Mouse (Mus musculus) kidney, postnatal 36 days (tissue): ENCODE results near the gene Sh3tc1.
A peak's percentile ranks its signal among the peaks of the same experiment; 100 is the strongest.

Experiments
- DNase-seq, 2 experiments: peaks; one replicate each; pipeline ENCODE4 v3.0.0; 2021 to 2022; ENCODE audit warnings: mixed read lengths in 2 of 2

Sh3tc1 gene

DNA sequence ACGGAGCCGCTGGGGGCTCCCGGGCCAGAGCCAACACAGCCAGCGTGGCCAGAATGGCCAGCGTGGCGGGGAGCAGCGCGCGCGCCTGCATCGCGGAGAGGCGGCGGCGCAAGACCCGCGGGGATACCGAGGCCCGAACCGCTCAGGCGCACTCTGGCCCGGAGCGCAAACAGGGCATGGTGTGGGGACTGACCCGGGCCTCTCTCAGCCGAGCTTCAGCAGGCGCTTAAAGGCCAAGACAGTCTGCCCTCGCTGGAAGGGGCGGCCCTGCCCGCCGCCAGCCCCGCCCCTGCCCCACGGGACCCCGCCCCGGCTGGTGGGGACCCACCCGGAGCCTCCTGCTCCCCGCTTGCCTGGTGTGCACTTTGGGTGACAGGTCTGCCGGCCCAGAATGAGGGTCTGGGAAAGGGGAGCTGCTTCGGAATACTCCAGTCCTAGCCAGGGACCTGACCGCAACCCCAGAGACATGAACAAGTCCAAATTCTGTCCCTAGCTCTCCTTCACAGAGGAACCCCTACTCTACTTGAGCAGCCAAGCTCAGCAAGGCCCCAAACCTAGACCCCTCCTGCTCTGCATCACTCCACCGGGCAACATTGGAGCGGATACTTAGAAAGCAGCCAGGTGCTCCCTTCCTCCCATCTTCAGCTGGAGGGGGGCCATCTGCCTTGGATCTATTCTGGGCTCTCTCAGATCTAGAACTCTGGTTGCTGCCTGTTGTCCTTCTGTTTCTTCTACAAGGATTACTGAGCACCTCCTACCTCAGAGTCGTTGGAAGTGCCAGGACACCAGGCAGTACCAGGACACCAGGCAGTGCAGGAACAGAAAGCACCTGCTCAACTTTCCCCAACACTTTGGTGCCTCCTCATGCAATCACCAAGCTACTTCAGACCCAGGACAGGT is 60.3 kb downstream of the Sh3tc1 start, which contains the start of gene Htra3:
Gene Htra3, minus strand, starts transcription at position 527 of the 900 bp plus-strand sequence.
- peak in 1 of 2 experiments; percentile 50 for DNase-seq

DNA sequence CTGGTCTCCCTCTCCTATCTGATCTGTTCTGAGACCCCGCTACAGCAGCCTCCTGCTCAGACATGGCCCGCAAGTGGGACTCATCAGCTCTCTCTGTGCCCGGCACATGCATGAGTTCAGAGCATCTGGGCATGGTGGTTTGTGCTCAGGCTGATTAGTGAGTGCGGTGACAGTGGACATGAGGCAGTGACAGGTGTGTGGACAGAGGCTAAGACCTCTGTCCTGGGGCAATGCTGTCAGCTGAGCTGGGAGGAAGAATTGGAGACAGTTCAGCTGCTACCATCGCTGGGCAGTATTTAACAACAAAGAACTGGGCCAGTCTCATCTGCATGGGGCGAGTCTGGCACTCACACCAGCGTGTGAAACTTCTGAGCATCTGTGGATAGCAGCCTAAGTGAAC is 62.8 kb downstream of the Sh3tc1 start:
- no peak for DNase-seq

DNA sequence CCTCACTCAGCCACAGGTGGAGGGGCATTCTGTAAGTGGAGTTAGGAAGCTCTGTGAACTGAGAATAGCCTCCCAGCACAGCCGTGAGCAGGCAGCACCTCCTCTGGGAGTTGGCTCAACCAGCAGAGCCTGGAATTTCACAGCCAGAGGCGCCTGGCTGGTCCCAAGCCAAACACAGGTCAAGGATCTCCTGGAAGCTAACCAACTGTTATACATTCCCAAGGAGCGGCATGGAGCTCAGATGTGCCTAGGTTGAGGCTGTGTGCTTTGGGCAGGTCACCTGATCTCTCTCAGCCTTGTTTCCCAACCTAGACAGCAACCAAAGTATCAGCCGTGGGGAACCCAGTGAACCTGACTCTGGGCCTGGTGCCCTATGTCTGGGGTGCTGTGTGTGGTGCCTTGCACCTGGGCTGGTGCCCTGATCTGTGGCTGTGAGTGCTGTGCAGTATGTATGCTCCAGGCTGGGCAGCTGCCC is 65.7 kb downstream of the Sh3tc1 start:
- DNase-seq = peak; percentile 93 to 95

GRCm38 (mm10) chr5:35673086-35673485 is 66.7 kb downstream of the Sh3tc1 start:
- DNase-seq = peak; percentile 89 to 90

GRCm38 (mm10) chr5:35672581-35672980 is 67.2 kb downstream of the Sh3tc1 start:
- no peak for DNase-seq

- peak; percentile 75 to 81 for DNase-seq
Observed at GRCm38 (mm10) chr5:35671474-35671891, 68.3 kb downstream of the Sh3tc1 start.

DNA sequence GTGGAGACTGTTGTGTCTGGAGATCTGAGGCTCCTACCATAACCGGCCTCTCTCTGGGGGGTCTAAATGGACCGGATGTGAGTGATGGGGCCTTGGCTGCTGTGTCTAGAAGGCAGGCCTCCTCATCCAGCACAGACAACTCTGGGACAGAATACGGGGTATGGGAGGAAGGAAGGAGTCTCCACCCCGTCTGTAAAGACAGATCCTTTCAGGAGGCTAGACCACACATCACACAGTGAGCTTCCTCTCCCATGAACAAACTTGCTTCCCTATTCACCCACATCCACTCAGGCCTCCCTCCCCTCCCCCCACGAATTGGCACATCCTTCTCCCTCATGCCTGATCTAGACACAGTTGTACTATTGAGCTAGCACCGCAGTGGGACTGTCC is 69.4 kb downstream of the Sh3tc1 start:
- peak in 1 of 2 experiments; percentile 53 for DNase-seq

DNA sequence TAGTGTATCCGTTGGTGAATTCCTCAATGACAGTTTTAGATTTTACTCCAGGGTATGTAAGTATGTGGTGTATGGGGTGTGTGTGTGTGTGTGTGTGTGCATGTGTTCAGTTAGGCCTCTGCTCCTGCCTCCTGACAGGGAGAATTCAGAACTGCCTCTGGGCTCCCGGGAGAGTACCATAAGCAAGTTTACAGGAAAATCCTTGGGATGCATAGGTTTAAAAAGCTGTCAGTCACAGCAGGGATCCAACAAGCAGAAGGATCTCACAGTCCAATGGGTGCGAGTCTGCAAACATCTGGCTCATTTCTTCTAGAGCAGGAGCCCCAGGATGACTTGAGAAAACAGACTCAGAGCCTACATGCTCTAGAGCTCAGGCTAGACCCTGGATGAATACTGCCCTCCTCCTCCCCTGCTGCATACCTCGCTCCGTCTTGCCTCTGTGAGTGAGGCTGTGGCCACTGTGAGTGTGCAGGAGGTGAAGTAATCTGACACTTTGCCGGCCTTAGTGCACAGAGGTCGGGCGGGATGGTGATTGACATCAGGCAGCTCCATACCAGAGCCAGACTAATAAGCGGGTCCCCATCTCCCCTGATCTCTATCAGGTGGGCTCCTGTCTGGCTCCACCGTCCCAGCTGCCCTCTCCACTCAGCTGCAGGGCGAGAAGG is 69.9 kb downstream of the Sh3tc1 start:
- no peak for DNase-seq

DNA sequence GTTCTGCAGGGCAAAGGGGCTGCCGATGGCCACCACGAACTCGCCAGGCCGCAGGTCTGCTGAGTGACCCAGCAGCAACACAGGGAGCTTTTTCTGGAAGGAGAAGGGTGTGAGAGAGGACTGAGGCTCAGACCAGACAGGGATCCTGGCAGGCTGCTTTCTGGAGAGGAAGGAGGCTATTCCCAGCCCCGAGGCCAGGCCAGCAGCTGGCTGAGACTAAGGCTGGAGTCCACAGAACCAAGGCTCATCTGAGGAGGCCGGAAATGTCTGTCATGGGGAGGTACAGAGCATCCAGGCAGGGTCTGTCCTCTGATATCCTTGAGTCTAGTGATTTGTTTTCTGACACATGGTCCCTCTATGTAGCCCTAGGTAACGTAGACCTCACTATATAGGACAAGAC is 73.6 kb downstream of the Sh3tc1 start:
- DNase-seq = no peak

- no peak for DNase-seq
Observed at GRCm38 (mm10) chr5:35662021-35662545, 77.7 kb downstream of the Sh3tc1 start.

GRCm38 (mm10) chr5:35661210-35661609 is 78.6 kb downstream of the Sh3tc1 start:
- DNase-seq = no peak

GRCm38 (mm10) chr5:35659503-35659902 is 80.3 kb downstream of the Sh3tc1 start:
- DNase-seq = no peak

GRCm38 (mm10) chr5:35655753-35656485 is 83.9 kb downstream of the Sh3tc1 start:
- no peak for DNase-seq

DNA sequence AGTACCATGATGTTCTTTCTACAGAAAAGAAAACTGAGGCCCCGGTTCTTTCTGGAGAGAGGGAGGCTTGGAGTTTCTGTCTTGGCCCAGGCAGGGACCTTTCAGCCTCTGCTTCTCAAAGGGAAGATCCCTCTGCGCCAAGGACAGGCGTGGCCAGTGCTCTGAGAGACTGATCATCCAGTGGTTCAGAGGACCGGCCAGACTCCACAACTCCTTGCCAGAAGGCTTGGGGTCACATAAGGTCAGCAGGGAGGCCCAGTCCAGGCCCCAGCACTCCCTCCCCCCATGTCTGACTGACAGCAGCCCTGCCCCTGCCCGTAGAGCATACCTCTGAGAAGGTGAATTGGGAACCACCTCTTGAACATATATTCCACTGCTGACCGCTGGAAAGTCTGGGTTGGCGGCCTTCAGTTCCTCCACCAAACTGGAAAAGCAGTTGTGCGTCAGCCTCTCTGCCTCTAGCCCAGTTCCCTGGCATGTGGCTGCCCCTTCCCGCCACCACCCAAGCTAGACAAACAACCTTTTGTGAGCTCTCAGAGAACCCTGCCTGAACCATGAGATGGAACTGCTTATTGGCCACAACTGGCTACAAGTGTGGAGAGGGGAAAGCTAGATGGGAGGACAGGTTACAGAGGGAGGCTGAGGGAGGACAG is 85.9 kb downstream of the Sh3tc1 start:
- peak in 1 of 2 experiments; percentile 21 for DNase-seq

DNA sequence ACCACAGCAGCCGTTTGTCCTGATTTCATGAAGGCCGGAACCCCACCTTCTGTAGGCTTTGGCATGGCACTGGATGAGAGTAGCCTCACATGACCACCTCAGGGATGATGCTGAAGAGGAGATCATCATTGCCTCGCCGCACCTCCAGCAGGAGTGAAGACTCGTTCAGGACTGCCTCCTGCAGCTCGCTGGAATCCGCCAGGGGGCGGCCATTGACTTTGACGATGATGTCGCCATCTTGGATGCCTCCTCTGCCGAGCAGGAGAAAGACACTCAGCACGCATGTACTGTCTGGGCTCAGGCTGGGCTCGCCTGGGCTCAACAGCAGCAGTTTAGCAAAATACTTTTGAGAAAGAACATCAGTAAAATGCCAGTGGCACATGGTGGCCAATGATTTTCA is 86.9 kb downstream of the Sh3tc1 start:
- DNase-seq = no peak

GRCm38 (mm10) chr5:35652319-35652718 is 87.5 kb downstream of the Sh3tc1 start:
- DNase-seq = no peak

GRCm38 (mm10) chr5:35648230-35648629 is 91.6 kb downstream of the Sh3tc1 start:
- DNase-seq = no peak

- no peak for DNase-seq
Observed at GRCm38 (mm10) chr5:35647562-35647961, 92.2 kb downstream of the Sh3tc1 start.
